Mouse (Mus musculus): ENCODE results near the gene Kif16b. TPM values are rescaled to one million over a fixed set of nuclear protein-coding genes. Genes with fewer than 3 reads are reported as not detected.

Kif16b gene
- total and polyA plus RNA-seq, 2 experiments from 2014 or later: 11.7 to 38.1 TPM

GRCm38 (mm10) chr2:142774752-142775151, 126.6 kb downstream of the Kif16b start:
- TF ChIP-seq EP300 (IDR thresholded peaks at IDR 0.05; ENCODE audit: low read depth): no peak
- TF ChIP-seq CTCF (IDR thresholded peaks at IDR 0.05; ENCODE audit: low read depth): no peak
- DNase-seq (ENCODE audit: low spot score): no peak
- ATAC-seq (ENCODE audit: insufficient read depth, low read depth): no peak
- no peaks in the 10 kb centered on the region for H3K27me3 ChIP-seq (ENCODE audit: control insufficient read depth, insufficient read depth, low read length)
- no peaks in the 10 kb centered on the region for H3K36me3 ChIP-seq (replicated peaks; ENCODE audit: control insufficient read depth, insufficient read depth, low read length)
- H3K4me1 ChIP-seq (ENCODE audit: control insufficient read depth, insufficient read depth): no peaks in the 10 kb centered on the region
- no peak overlapping the region for H3K4me2 ChIP-seq (ENCODE audit: low read depth, low read length)
- H3K27ac ChIP-seq (ENCODE audit: low read depth): no peak overlapping the region
- no peak overlapping the region for H3K9ac ChIP-seq (replicated peaks; ENCODE audit: low read depth, low read length)
- WGBS: 70% methylated on average over 1 of the region's 1 CpGs
- H3K9me3 ChIP-seq (replicated peaks; ENCODE audit: control insufficient read depth, low read length): no peaks in the 10 kb centered on the region
- H3K4me3 ChIP-seq (ENCODE audit: low read depth, low read length): no peak overlapping the region

- Histone ChIP-seq H3K27me3 (ENCODE audit: control insufficient read depth, insufficient read depth, low read length) (no peaks in the 10 kb centered on the region), H3K4me3 (ENCODE audit: low read depth, low read length) (no peak overlapping the region), H3K9me3 (replicated peaks; ENCODE audit: control insufficient read depth, low read length) (no peaks in the 10 kb centered on the region), H3K4me1 (ENCODE audit: control insufficient read depth, insufficient read depth) (no peaks in the 10 kb centered on the region), H3K4me2 (ENCODE audit: low read depth, low read length) (no peak overlapping the region), H3K36me3 (replicated peaks; ENCODE audit: control insufficient read depth, insufficient read depth, low read length) (no peaks in the 10 kb centered on the region), H3K9ac (replicated peaks; ENCODE audit: low read depth, low read length) (no peak overlapping the region), H3K27ac (ENCODE audit: low read depth) (no peak overlapping the region)
- no peak for DNase-seq (ENCODE audit: low spot score)
- TF ChIP-seq CTCF (IDR thresholded peaks at IDR 0.05; ENCODE audit: low read depth): no peak
- TF ChIP-seq EP300 (IDR thresholded peaks at IDR 0.05; ENCODE audit: low read depth): no peak
- 84% methylated on average over 11 of the region's 11 CpGs for WGBS
- no peak for ATAC-seq (ENCODE audit: insufficient read depth, low read depth)
These were observed 131.6 kb downstream of the Kif16b start for GRCm38 (mm10) chr2:142769647-142770121.

GRCm38 (mm10) chr2:142764276-142764675, 137.1 kb downstream of the Kif16b start:
- Histone ChIP-seq H3K4me3 (ENCODE audit: low read depth, low read length) (no peak overlapping the region), H3K36me3 (replicated peaks; ENCODE audit: control insufficient read depth, insufficient read depth, low read length) (no peaks in the 10 kb centered on the region), H3K9me3 (replicated peaks; ENCODE audit: control insufficient read depth, low read length) (no peaks in the 10 kb centered on the region), H3K27ac (ENCODE audit: low read depth) (no peak overlapping the region), H3K27me3 (ENCODE audit: control insufficient read depth, insufficient read depth, low read length) (no peaks in the 10 kb centered on the region), H3K9ac (replicated peaks; ENCODE audit: low read depth, low read length) (no peak overlapping the region), H3K4me1 (ENCODE audit: control insufficient read depth, insufficient read depth) (peaks cover 7% of the 10 kb centered on the region; the same call in 1 of the 2 replicates), H3K4me2 (ENCODE audit: low read depth, low read length) (no peak overlapping the region)
- 48% methylated on average over 2 of the region's 2 CpGs for WGBS
- no peak for DNase-seq (ENCODE audit: low spot score)
- no peak for TF ChIP-seq CTCF (IDR thresholded peaks at IDR 0.05; ENCODE audit: low read depth)
- no peak for TF ChIP-seq EP300 (IDR thresholded peaks at IDR 0.05; ENCODE audit: low read depth)
- ATAC-seq (ENCODE audit: insufficient read depth, low read depth): no peak

DNA sequence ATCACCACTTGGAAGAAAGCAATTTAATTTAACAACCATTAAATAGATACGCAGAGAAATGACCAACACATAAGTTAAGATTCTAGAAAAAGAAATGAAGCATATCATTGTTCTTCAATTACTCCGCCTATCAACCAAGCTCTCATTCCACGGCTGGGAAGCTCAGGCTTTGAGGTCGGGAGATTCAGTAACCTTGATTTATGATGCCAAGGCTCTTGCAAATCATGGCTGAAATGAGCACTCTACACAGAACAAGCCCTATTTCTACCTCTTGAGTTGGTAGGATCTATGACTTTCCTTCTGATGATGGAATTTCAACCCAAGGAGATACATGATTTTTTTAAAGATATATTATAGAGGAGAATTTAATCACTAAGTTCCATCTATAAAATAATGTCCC, 140.5 kb downstream of the Kif16b start:
- ATAC-seq (ENCODE audit: insufficient read depth, low read depth): no peak
- Histone ChIP-seq H3K27me3 (ENCODE audit: control insufficient read depth, insufficient read depth, low read length) (no peaks in the 10 kb centered on the region), H3K27ac (ENCODE audit: low read depth) (no peak overlapping the region), H3K4me2 (ENCODE audit: low read depth, low read length) (no peak overlapping the region), H3K9ac (replicated peaks; ENCODE audit: low read depth, low read length) (no peak overlapping the region), H3K9me3 (replicated peaks; ENCODE audit: control insufficient read depth, low read length) (no peaks in the 10 kb centered on the region), H3K4me3 (ENCODE audit: low read depth, low read length) (no peak overlapping the region), H3K36me3 (replicated peaks; ENCODE audit: control insufficient read depth, insufficient read depth, low read length) (0 out of 2 replicates have a peak, but pooled peaks cover 6% of the 10 kb centered on the region), H3K4me1 (ENCODE audit: control insufficient read depth, insufficient read depth) (peaks cover 10% of the 10 kb centered on the region; the same call in 1 of the 2 replicates)
- 86% methylated on average over 4 of the region's 4 CpGs for WGBS
- no peak for DNase-seq (ENCODE audit: low spot score)
- TF ChIP-seq CTCF (IDR thresholded peaks at IDR 0.05; ENCODE audit: low read depth) (no peak), EP300 (IDR thresholded peaks at IDR 0.05; ENCODE audit: low read depth) (no peak)

- Histone ChIP-seq H3K27ac (ENCODE audit: low read depth) (no peak overlapping the region), H3K4me3 (ENCODE audit: low read depth, low read length) (no peak overlapping the region), H3K9ac (replicated peaks; ENCODE audit: low read depth, low read length) (no peak overlapping the region), H3K4me2 (ENCODE audit: low read depth, low read length) (no peak overlapping the region), H3K27me3 (ENCODE audit: control insufficient read depth, insufficient read depth, low read length) (no peaks in the 10 kb centered on the region), H3K4me1 (ENCODE audit: control insufficient read depth, insufficient read depth) (peaks cover 10% of the 10 kb centered on the region; the same call in 1 of the 2 replicates), H3K36me3 (replicated peaks; ENCODE audit: control insufficient read depth, insufficient read depth, low read length) (peaks cover 6% of the 10 kb centered on the region; the same call in 1 of the 2 replicates), H3K9me3 (replicated peaks; ENCODE audit: control insufficient read depth, low read length) (no peaks in the 10 kb centered on the region)
- ATAC-seq (ENCODE audit: insufficient read depth, low read depth): no peak
- TF ChIP-seq CTCF (IDR thresholded peaks at IDR 0.05; ENCODE audit: low read depth): no peak
- TF ChIP-seq EP300 (IDR thresholded peaks at IDR 0.05; ENCODE audit: low read depth): no peak
- 95% methylated on average over 4 of the region's 4 CpGs for whole genome bisulfite sequencing
- no peak for DNase-seq (ENCODE audit: low spot score)
These were observed 142.1 kb downstream of the Kif16b start for GRCm38 (mm10) chr2:142759192-142759591.
